Mouse (Mus musculus): ENCODE results near the gene Mllt3. TPM values are rescaled to one million over a fixed set of nuclear protein-coding genes. Genes with fewer than 3 reads are reported as not detected.

The Mllt3 gene
- total and polyA plus RNA-seq, 3 experiments: 15.4 to 75.3 TPM; not detected in 1

DNA sequence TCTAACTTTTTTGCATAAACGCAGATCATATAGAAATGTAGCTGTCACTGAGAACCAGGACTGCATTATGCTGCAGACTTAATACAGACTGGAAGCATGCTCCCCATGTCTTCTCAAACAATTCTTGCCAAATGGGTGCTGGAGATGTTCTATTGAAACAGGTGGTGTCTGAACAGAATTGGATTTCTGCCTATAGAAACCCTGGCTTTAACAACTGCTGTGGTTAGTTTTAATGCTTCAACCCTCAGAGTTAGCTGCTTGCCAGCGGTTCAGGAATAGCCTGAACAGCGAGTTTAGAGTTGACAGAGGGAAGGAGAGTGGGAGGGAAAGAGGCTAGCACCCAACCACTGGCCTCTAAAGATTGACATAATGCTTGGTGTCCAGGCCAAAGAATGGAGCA lies 166.6 kb downstream of the Mllt3 start:
- Histone ChIP-seq H3K4me3 (ENCODE audit: control insufficient read depth in 1 of 2, insufficient read depth in 1 of 2, low read depth in 2 of 2, low read length in 2 of 2) (no peak overlapping the region), H3K9me3 (replicated peaks; ENCODE audit: insufficient read depth, low read length) (no peaks in the 10 kb centered on the region), H3K79me2 (ENCODE audit: control insufficient read depth, insufficient read depth, low read length, poor library complexity) (no peaks in the 10 kb centered on the region), H3K4me1 (ENCODE audit: control insufficient read depth in 1 of 2, insufficient read depth in 2 of 2, low read length in 2 of 2) (peaks cover 3 to 6% of the 10 kb centered on the region in 2 experiments; a peak in 3 of 4 replicates), H3K9ac (ENCODE audit: control insufficient read depth, low read depth, low read length, poor library complexity, severe bottlenecking) (no peak overlapping the region), H3K27ac (ENCODE audit: control insufficient read depth, low read depth, low read length) (no peak overlapping the region), H3K36me3 (ENCODE audit: control insufficient read depth in 1 of 2, insufficient read depth in 2 of 2, low read length in 2 of 2) (peaks cover 0 to 6% of the 10 kb centered on the region in 2 experiments; a peak in 2 of 4 replicates), H3K27me3 (ENCODE audit: control insufficient read depth in 1 of 2, insufficient read depth in 2 of 2, low read length in 2 of 2) (no peaks in the 10 kb centered on the region)
- no peak for DNase-seq (ENCODE audit: low read depth, low spot score)
- TF ChIP-seq CTCF (IDR thresholded peaks at IDR 0.05 in 2 of 3, conservative IDR thresholded peaks at IDR 0.05 in 1 of 3; ENCODE audit: control insufficient read depth in 1 of 3, insufficient read depth in 1 of 3, low read depth in 2 of 3, low read length in 3 of 3, poor library complexity in 1 of 3, severe bottlenecking in 1 of 3) (no peak), MYC (IDR thresholded peaks at IDR 0.05; ENCODE audit: low read depth, low read length) (no peak), TAL1 (IDR thresholded peaks at IDR 0.05; ENCODE audit: low read length) (no peak), JUND (IDR thresholded peaks at IDR 0.05; ENCODE audit: low read depth, low read length) (no peak), SMC3 (IDR thresholded peaks at IDR 0.05; ENCODE audit: low read depth, low read length) (no peak), GATA1 (IDR thresholded peaks at IDR 0.05; ENCODE audit: low read depth, low read length) (no peak), MAZ (IDR thresholded peaks at IDR 0.05; ENCODE audit: low read depth, low read length) (no peak), UBTF (IDR thresholded peaks at IDR 0.05; ENCODE audit: borderline replicate concordance, insufficient read depth, low read depth, low read length) (no peak), TBP (IDR thresholded peaks at IDR 0.05; ENCODE audit: low read depth, low read length) (no peak), NELFE (IDR thresholded peaks at IDR 0.05; ENCODE audit: low read depth, low read length) (no peak), ZKSCAN1 (IDR thresholded peaks at IDR 0.05; ENCODE audit: low read depth, low read length) (no peak), NRF1 (IDR thresholded peaks at IDR 0.05; ENCODE audit: insufficient read depth, low read depth, low read length, poor library complexity, severe bottlenecking) (no peak), KAT2A (conservative IDR thresholded peaks at IDR 0.05; ENCODE audit: low read depth, low read length) (no peak), USF1 (IDR thresholded peaks at IDR 0.05; ENCODE audit: low read depth, low read length) (no peak), ZMIZ1 (IDR thresholded peaks at IDR 0.05; ENCODE audit: low read depth, low read length) (no peak), RCOR1 (IDR thresholded peaks at IDR 0.05; ENCODE audit: low read depth, low read length) (no peak)

DNA sequence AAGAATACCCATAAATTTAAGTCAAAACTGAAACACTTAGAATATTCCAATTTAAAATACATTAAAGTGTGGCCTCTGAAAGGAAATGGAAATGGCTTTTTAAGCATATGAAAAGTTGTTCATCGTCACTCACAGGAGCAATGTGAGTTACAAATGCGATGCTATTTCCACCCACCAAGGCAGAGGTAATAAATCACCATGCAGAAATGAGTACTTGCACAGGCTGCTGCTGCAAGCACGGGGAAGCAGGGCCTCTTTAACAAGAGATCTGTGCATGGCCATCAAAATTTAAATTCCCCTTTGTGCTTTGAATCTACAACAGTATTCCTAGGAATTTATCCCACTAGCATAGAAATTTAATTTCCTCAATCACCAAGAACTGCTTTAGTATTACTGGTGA lies 167.3 kb downstream of the Mllt3 start:
- TF ChIP-seq POLR2AphosphoS5 (IDR thresholded peaks at IDR 0.05; ENCODE audit: borderline replicate concordance, low read depth, low read length): no peak
- TF ChIP-seq NRF1 (IDR thresholded peaks at IDR 0.05; ENCODE audit: insufficient read depth, low read depth, low read length, poor library complexity, severe bottlenecking): no peak
- no peak for TF ChIP-seq POLR2A (IDR thresholded peaks at IDR 0.05; ENCODE audit: control insufficient read depth in 1 of 2, insufficient read depth in 1 of 2, low read depth in 1 of 2, low read length in 2 of 2, poor library complexity in 1 of 2)
- no peak for TF ChIP-seq UBTF (IDR thresholded peaks at IDR 0.05; ENCODE audit: borderline replicate concordance, insufficient read depth, low read depth, low read length)
- no peak for TF ChIP-seq ZC3H11A (IDR thresholded peaks at IDR 0.05; ENCODE audit: low read depth, low read length)
- no peak for TF ChIP-seq CHD2 (IDR thresholded peaks at IDR 0.05; ENCODE audit: low read length)
- no peak for TF ChIP-seq RCOR1 (IDR thresholded peaks at IDR 0.05; ENCODE audit: low read depth, low read length)
- Histone ChIP-seq H3K4me1 (ENCODE audit: control insufficient read depth in 1 of 2, insufficient read depth in 2 of 2, low read length in 2 of 2) (peaks cover 3 to 6% of the 10 kb centered on the region in 2 experiments; a peak in 3 of 4 replicates), H3K9me3 (replicated peaks; ENCODE audit: insufficient read depth, low read length) (no peaks in the 10 kb centered on the region), H3K36me3 (ENCODE audit: control insufficient read depth in 1 of 2, insufficient read depth in 2 of 2, low read length in 2 of 2) (peaks cover 0 to 6% of the 10 kb centered on the region in 2 experiments; a peak in 2 of 4 replicates), H3K79me2 (ENCODE audit: control insufficient read depth, insufficient read depth, low read length, poor library complexity) (no peaks in the 10 kb centered on the region), H3K27me3 (ENCODE audit: control insufficient read depth in 1 of 2, insufficient read depth in 2 of 2, low read length in 2 of 2) (no peaks in the 10 kb centered on the region), H3K9ac (ENCODE audit: control insufficient read depth, low read depth, low read length, poor library complexity, severe bottlenecking) (no peak overlapping the region), H3K4me3 (ENCODE audit: control insufficient read depth in 1 of 2, insufficient read depth in 1 of 2, low read depth in 2 of 2, low read length in 2 of 2) (no peak overlapping the region), H3K27ac (ENCODE audit: control insufficient read depth, low read depth, low read length) (no peak overlapping the region)
- no peak for DNase-seq (ENCODE audit: low read depth, low spot score)

Measured in MEL (cell line).